Mouse (Mus musculus) lung, postnatal 0 days (tissue): ENCODE measurements at regions not wholly inside any gene's neighbourhood (a gene's known extent, or its start where the extent isn't known, plus 50 kb on each side); places are given as distances from the start of the nearest gene placed in this dataset.

Source experiments
- ATAC-seq: fragments of 200-750 bp; cut with Nextera tagmentation; 2 replicates; pipeline ENCODE4 v1.8.0; 2017; ENCODE audit warnings: moderate library complexity
- DNase-seq: peaks from one replicate; pipeline ENCODE4 v3.0.0-alpha.2; 2016; ENCODE audit warnings: low spot score
- H3K27ac ChIP-seq: fragments of 300-500 bp; sonication (generic); 2 replicates; pipeline ENCODE4 v1.5.1; 2014; ENCODE audit warnings: antibody characterized with exemption, mild to moderate bottlenecking, low read length, mixed read lengths
- H3K27me3 ChIP-seq: fragments of 300-500 bp; sonication (generic); replicated peaks from 2 replicates; pipeline ENCODE4 v1.6.1; 2014; ENCODE audit warnings: low read length, mixed read lengths; ENCODE audit not compliant: insufficient read depth
- H3K36me3 ChIP-seq: fragments of 300-500 bp; sonication (generic); 2 replicates; pipeline ENCODE4 v1.6.1; 2014; ENCODE audit warnings: low read length, mixed read lengths; ENCODE audit not compliant: insufficient read depth
- H3K4me1 ChIP-seq: fragments of 300-500 bp; sonication (generic); 2 replicates; pipeline ENCODE4 v1.6.1; 2014; ENCODE audit warnings: antibody characterized with exemption, low read depth, low read length, mixed read lengths; ENCODE audit not compliant: insufficient read depth
- H3K4me2 ChIP-seq: fragments of 300-500 bp; sonication (generic); replicated peaks from 2 replicates; pipeline ENCODE4 v1.6.1; 2014; ENCODE audit warnings: low read depth, mild to moderate bottlenecking, low read length, moderate library complexity, mixed read lengths
- H3K4me3 ChIP-seq: fragments of 300-500 bp; sonication (generic); 2 replicates; pipeline ENCODE4 v1.5.1; 2014; ENCODE audit warnings: low read depth, low read length
- H3K9ac ChIP-seq: fragments of 300-500 bp; sonication (generic); replicated peaks from 2 replicates; pipeline ENCODE4 v1.6.1; 2014; ENCODE audit warnings: low read depth, mild to moderate bottlenecking
- H3K9me3 ChIP-seq: fragments of 300-500 bp; sonication (generic); 2 replicates; pipeline ENCODE4 v1.6.1; 2016; ENCODE audit warnings: low read length, mixed read lengths
- CTCF ChIP-seq: IDR thresholded peaks from 2 replicates; pipeline ENCODE4 v1.5.1; 2016; ENCODE audit warnings: antibody characterized with exemption, mild to moderate bottlenecking
- EP300 ChIP-seq: IDR thresholded peaks from 2 replicates; pipeline ENCODE4 v1.6.1; 2016; ENCODE audit warnings: antibody characterized with exemption, mild to moderate bottlenecking, control low read depth
- WGBS: fragments of 180-500 bp; shearing (Covaris S2); extraction: QIAGEN DNeasy Blood & Tissue Kit; methylation state at CpG from one replicate; pipeline ENCODE4 v1.1.7; 2014; 5-methylcytosine and 5-hydroxymethylcytosine counted together

- H3K36me3 ChIP-seq: no peaks in the 10 kb centered on the region
- DNase-seq (no peak), ATAC-seq (no peak)
- no peak overlapping the region for H3K4me3 ChIP-seq
- WGBS: 90% methylated on average over 2 of the region's 2 CpGs
- H3K4me2 ChIP-seq: no peak overlapping the region
- H3K27ac ChIP-seq: no peak overlapping the region
- no peaks in the 10 kb centered on the region for H3K27me3 ChIP-seq
- H3K4me1 ChIP-seq: no peaks in the 10 kb centered on the region
- no peak overlapping the region for H3K9ac ChIP-seq
- H3K9me3 ChIP-seq: no peaks in the 10 kb centered on the region
- TF ChIP-seq EP300: no peak
- no peak for TF ChIP-seq CTCF
Observed at GRCm38 (mm10) chr14:48729996-48730395, 56.4 kb upstream of the Otx2 start.
